Mouse (Mus musculus) T-cell, adult 2 months (primary cell): ENCODE data around the gene Parp4.

Experiments
- DNase-seq: peaks from one replicate; pipeline ENCODE4 v3.0.0; 2022; ENCODE audit warnings: low spot score

Gene Parp4

GRCm38 (mm10) chr14:56575416-56575815 is at the start of gene Parp4, which contains the start of gene Cenpj:
TSS of gene Parp4 (plus strand) at chr14:56575619.
TSS of gene Cenpj (minus strand) at chr14:56575425.
- peak; percentile 71 for DNase-seq

- no peak for DNase-seq
These were observed 44.6 kb upstream of the Parp4 start for GRCm38 (mm10) chr14:56530788-56531187.

- no peak for DNase-seq
These were observed 30.5 kb upstream of the Parp4 start for GRCm38 (mm10) chr14:56544946-56545345.

- DNase-seq = no peak
These were observed 29.9 kb upstream of the Parp4 start for GRCm38 (mm10) chr14:56545491-56545890.

GRCm38 (mm10) chr14:56550960-56551359 is 24.5 kb upstream of the Parp4 start:
- no peak for DNase-seq

- no peak for DNase-seq
These were observed 22.5 kb upstream of the Parp4 start for GRCm38 (mm10) chr14:56552924-56553323.

- DNase-seq = no peak
These were observed 22.1 kb upstream of the Parp4 start for GRCm38 (mm10) chr14:56553331-56553730.

GRCm38 (mm10) chr14:56554716-56555115 is 20.7 kb upstream of the Parp4 start:
- no peak for DNase-seq

GRCm38 (mm10) chr14:56559134-56559533 is 16.3 kb upstream of the Parp4 start:
- DNase-seq = no peak

GRCm38 (mm10) chr14:56567476-56567875 is 7.9 kb upstream of the Parp4 start:
- no peak for DNase-seq

- no peak for DNase-seq
These were observed 6.4 kb upstream of the Parp4 start for GRCm38 (mm10) chr14:56569041-56569440.

- DNase-seq = peak; percentile 94
These were observed 3.9 kb upstream of the Parp4 start for GRCm38 (mm10) chr14:56571310-56572093.

GRCm38 (mm10) chr14:56572546-56572945 is 2.9 kb upstream of the Parp4 start:
- no peak for DNase-seq

GRCm38 (mm10) chr14:56575969-56576901 is 816 bp downstream of the Parp4 start:
- peak; percentile 75 for DNase-seq

- no peak for DNase-seq
These were observed 3.6 kb downstream of the Parp4 start for GRCm38 (mm10) chr14:56579011-56579410.

GRCm38 (mm10) chr14:56581117-56581516 is 5.7 kb downstream of the Parp4 start:
- no peak for DNase-seq

- DNase-seq = no peak
These were observed 6.9 kb downstream of the Parp4 start for GRCm38 (mm10) chr14:56582294-56582693.

GRCm38 (mm10) chr14:56592191-56592590 is 16.8 kb downstream of the Parp4 start:
- no peak for DNase-seq

GRCm38 (mm10) chr14:56594811-56595210 is 19.4 kb downstream of the Parp4 start:
- no peak for DNase-seq

GRCm38 (mm10) chr14:56598759-56599158 is 23.3 kb downstream of the Parp4 start:
- peak; percentile 64 for DNase-seq

- DNase-seq = no peak
These were observed 26.6 kb downstream of the Parp4 start for GRCm38 (mm10) chr14:56602069-56602468.

- DNase-seq = no peak
These were observed 29.0 kb downstream of the Parp4 start for GRCm38 (mm10) chr14:56604438-56604837.

- no peak for DNase-seq
These were observed 29.7 kb downstream of the Parp4 start for GRCm38 (mm10) chr14:56605136-56605535.
